Mouse (Mus musculus) myocyte (in vitro differentiated cells): ENCODE results near the gene Cpz.

Experiments used
- E2F4 ChIP-seq: IDR thresholded peaks from one replicate; pipeline ENCODE4 v1.6.1; 2011; ENCODE audit warnings: mild to moderate bottlenecking, control low read depth, moderate library complexity; ENCODE audit not compliant: insufficient read depth
- MAX ChIP-seq: IDR thresholded peaks from one replicate; pipeline ENCODE4 v1.6.1; 2011; ENCODE audit warnings: low read depth, mild to moderate bottlenecking, control low read depth
- MYOD1 ChIP-seq, 3 experiments: IDR thresholded peaks; one replicate each; pipeline ENCODE4 v1.6.1; 2011; ENCODE audit warnings: control low read depth in 2 of 3, low read depth in 2 of 3, mild to moderate bottlenecking in 2 of 3, moderate library complexity in 1 of 3; ENCODE audit not compliant: insufficient read length in 2 of 3, control insufficient read depth in 1 of 3
- TCF12 ChIP-seq: IDR thresholded peaks from one replicate; pipeline ENCODE4 v1.6.1; 2011; ENCODE audit warnings: mild to moderate bottlenecking, control low read depth; ENCODE audit not compliant: poor library complexity, insufficient read depth, severe bottlenecking
- USF1 ChIP-seq: IDR thresholded peaks from one replicate; pipeline ENCODE4 v1.6.1; 2011; ENCODE audit warnings: low read depth, mild to moderate bottlenecking, control low read depth, moderate library complexity

- TF ChIP-seq USF1 (no peak), MYOD1 (IDR thresholded peaks at IDR 0.05; ENCODE audit: control insufficient read depth in 1 of 3, insufficient read length in 2 of 3, low read depth in 2 of 3) (no peak), MAX (no peak), TCF12 (no peak), E2F4 (no peak)
Observed at GRCm38 (mm10) chr5:35470885-35471528, 54.5 kb downstream of the Cpz start.
